Mouse (Mus musculus): ENCODE measurements around the gene Ifitm10.

DNA sequence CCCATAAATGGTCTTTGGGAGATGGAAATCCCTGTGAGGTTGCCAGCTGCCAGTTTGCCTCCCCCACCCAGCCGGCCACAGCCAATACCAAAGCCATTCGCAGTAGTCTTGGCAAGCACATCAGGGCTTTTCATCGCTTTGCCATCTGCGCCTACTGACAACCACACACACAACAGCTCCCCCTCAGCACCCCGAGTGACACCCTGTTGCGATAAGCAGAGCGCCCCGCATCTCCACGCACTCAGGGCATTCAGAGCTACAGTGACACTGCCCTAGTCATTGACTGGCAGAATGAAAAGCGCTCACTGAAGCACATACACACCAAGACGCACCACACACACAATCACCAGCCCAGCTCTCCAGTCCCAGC is 2.2 kb downstream of the Ifitm10 start:
- TF ChIP-seq POLR2A (IDR thresholded peaks at IDR 0.05; ENCODE audit: low read depth, low read length), result no peak
- no peak for TF ChIP-seq NELFE (IDR thresholded peaks at IDR 0.05; ENCODE audit: low read depth, low read length)
- TF ChIP-seq ETS1 (conservative IDR thresholded peaks at IDR 0.05; ENCODE audit: low read depth, low read length), result no peak
- TF ChIP-seq MXI1 (IDR thresholded peaks at IDR 0.05; ENCODE audit: low read depth, low read length), result no peak
- TF ChIP-seq CTCF (conservative IDR thresholded peaks at IDR 0.05 in 1 of 2, IDR thresholded peaks at IDR 0.05 in 1 of 2; ENCODE audit: low read depth in 2 of 2, low read length in 2 of 2), result no peak
- TF ChIP-seq EP300 (IDR thresholded peaks at IDR 0.05; ENCODE audit: low read length), result no peak
- TF ChIP-seq CHD1 (IDR thresholded peaks at IDR 0.05; ENCODE audit: low read depth, low read length), result no peak
